Mouse (Mus musculus) forebrain, embryonic 11.5 days (tissue): Measurements from ENCODE around the gene Fam78b. TPM values are rescaled to one million over a fixed set of nuclear protein-coding genes. Genes with fewer than 3 reads are reported as not detected.

Experiments
- ATAC-seq: fragments of 200-750 bp; cut with Nextera tagmentation; replicated peaks from 2 replicates; pipeline ENCODE4 v1.8.0; 2017; ENCODE audit warnings: moderate TSS enrichment; ENCODE audit not compliant: low FRiP score
- DNase-seq: peaks from one replicate; pipeline ENCODE4 v3.0.0-alpha.2; 2017; ENCODE audit warnings: low spot score
- H3K27ac ChIP-seq: fragments of 300-500 bp; sonication (generic); 2 replicates; pipeline ENCODE4 v1.5.1; 2014; ENCODE audit warnings: low read depth, low read length
- H3K27me3 ChIP-seq: fragments of 300-500 bp; sonication (generic); 2 replicates; pipeline ENCODE4 v1.6.1; 2014; ENCODE audit warnings: mild to moderate bottlenecking, low read length, mixed read lengths; ENCODE audit not compliant: control insufficient read depth, insufficient read depth
- H3K36me3 ChIP-seq: fragments of 300-500 bp; sonication (generic); 2 replicates; pipeline ENCODE4 v1.6.1; 2014; ENCODE audit warnings: mild to moderate bottlenecking, low read length, moderate library complexity, mixed read lengths; ENCODE audit not compliant: control insufficient read depth, insufficient read depth
- H3K4me1 ChIP-seq: fragments of 300-500 bp; sonication (generic); replicated peaks from 2 replicates; pipeline ENCODE4 v1.6.1; 2014; ENCODE audit warnings: low read length, mixed read lengths; ENCODE audit not compliant: control insufficient read depth, insufficient read depth
- H3K4me2 ChIP-seq: fragments of 300-500 bp; sonication (generic); 2 replicates; pipeline ENCODE4 v1.6.1; 2014; ENCODE audit warnings: low read depth, mild to moderate bottlenecking, low read length, moderate library complexity, mixed read lengths; ENCODE audit not compliant: severe bottlenecking
- H3K4me3 ChIP-seq: fragments of 300-500 bp; sonication (generic); 2 replicates; pipeline ENCODE4 v1.5.1; 2014; ENCODE audit warnings: low read depth, low read length
- H3K9ac ChIP-seq: fragments of 300-500 bp; sonication (generic); 2 replicates; pipeline ENCODE4 v1.6.1; 2014; ENCODE audit warnings: low read length
- H3K9me3 ChIP-seq: fragments of 300-500 bp; sonication (generic); 2 replicates; pipeline ENCODE4 v1.6.1; 2016; ENCODE audit warnings: low read length, mixed read lengths; ENCODE audit not compliant: control insufficient read depth
- WGBS: fragments of 180-500 bp; shearing (Covaris S2); extraction: QIAGEN DNeasy Blood & Tissue Kit; methylation state at CpG from one replicate; pipeline ENCODE4 v1.1.7; 2014; 5-methylcytosine and 5-hydroxymethylcytosine counted together
- polyA plus RNA-seq: library from polyadenylated mRNA; unstranded; fragments of >200 nt; fragmentation: Nextera tagmentation; extraction: Ambion mirVana; gene quantifications from 2 replicates; pipeline ENCODE4 v1.2.1, GENCODE M21; 2014

Fam78b gene
- polyA plus RNA-seq: 4.5 and 6.3 TPM in 2 replicates

DNA sequence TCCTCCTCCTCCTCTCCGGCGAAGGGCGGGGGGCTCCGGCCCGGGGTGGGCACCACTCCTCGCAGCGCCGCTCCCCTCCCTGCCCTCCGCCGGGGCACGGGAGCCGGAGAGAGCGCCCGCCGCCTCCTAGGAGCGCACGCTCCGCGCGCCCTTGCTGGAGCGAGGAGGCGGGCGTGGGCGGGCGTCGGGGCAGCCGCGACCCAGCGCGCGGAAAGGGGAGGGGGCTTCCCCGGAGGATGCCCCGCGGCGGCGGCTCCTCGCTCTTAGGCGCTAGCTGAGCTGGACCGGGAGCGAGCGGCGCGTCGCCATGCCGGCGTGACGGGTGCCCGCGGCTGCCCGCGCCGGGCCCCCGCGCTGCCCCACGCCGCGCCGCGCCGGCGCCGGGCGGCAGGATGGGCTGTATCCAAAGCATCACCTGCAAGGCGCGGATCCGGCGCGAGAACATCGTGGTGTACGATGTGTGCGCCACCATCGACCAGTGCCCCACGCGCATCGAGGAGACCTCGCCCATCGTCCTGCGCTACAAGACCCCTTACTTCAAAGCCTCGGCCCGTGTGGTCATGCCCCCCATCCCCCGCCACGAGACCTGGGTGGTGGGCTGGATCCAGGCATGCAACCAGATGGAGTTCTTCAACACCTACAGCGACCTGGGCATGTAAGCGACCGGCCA lies at the start of gene Fam78b:
Gene Fam78b (plus strand): TSS at position 244 of the 670 bp plus-strand sequence.
- under 1% methylated on average over 75 of the region's 85 CpGs for WGBS
- Histone ChIP-seq H3K9me3 (no peaks in the 10 kb centered on the region), H3K4me3 (peak within 1 kb of the TSS; percentile 86), H3K27ac (peak within 1 kb of the TSS; percentile 65), H3K4me2 (peak within 1 kb of the TSS; percentile 95), H3K9ac (peak within 1 kb of the TSS; percentile 83), H3K27me3 (peaks cover 17% of the 10 kb centered on the region), H3K36me3 (no peaks in the 10 kb centered on the region), H3K4me1 (0 out of 2 replicates have a peak, but pooled peaks cover 4% of the 10 kb centered on the region)
- DNase-seq (peak; percentile 79), ATAC-seq (peak; percentile 81)

GRCm38 (mm10) chr1:166964508-166964907 lies 36.7 kb upstream of the Fam78b start:
- no peak overlapping the region for H3K9ac ChIP-seq
- H3K4me1 ChIP-seq: no peaks in the 10 kb centered on the region
- no peaks in the 10 kb centered on the region for H3K9me3 ChIP-seq
- H3K27me3 ChIP-seq: no peaks in the 10 kb centered on the region
- ATAC-seq: no peak
- DNase-seq: peak; percentile 60
- H3K4me2 ChIP-seq: no peak overlapping the region
- 38% methylated on average over 10 of the region's 10 CpGs for WGBS
- H3K36me3 ChIP-seq: no peaks in the 10 kb centered on the region
- H3K4me3 ChIP-seq: no peak overlapping the region
- no peak overlapping the region for H3K27ac ChIP-seq

GRCm38 (mm10) chr1:166968271-166968670 lies 32.9 kb upstream of the Fam78b start:
- no peak overlapping the region for H3K4me3 ChIP-seq
- WGBS: 75% methylated on average over 5 of the region's 5 CpGs
- no peaks in the 10 kb centered on the region for H3K27me3 ChIP-seq
- no peaks in the 10 kb centered on the region for H3K36me3 ChIP-seq
- H3K9ac ChIP-seq: no peak overlapping the region
- no peaks in the 10 kb centered on the region for H3K9me3 ChIP-seq
- DNase-seq (no peak), ATAC-seq (no peak)
- no peak overlapping the region for H3K27ac ChIP-seq
- H3K4me1 ChIP-seq: no peaks in the 10 kb centered on the region
- no peak overlapping the region for H3K4me2 ChIP-seq

DNA sequence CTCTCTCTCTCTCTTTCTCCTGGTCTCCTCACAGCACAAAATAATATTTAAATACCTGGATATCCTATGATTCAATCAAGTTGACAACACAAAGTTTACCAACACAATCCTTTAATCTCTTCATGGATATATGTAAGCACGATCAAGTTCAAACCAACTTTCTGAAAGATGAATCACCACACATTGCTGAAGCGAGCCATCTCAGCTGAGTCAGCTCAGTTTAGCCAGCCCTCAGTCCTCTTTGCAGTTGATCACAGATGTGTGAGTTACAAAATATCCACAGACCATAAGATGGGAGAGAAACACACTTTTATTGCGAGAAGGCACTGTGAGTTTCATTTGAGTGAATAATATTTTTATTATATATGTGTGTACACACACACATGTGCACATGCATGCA lies 27.5 kb upstream of the Fam78b start:
- 86% methylated on average over 3 of the region's 3 CpGs for WGBS
- Histone ChIP-seq H3K27me3 (no peaks in the 10 kb centered on the region), H3K4me1 (no peaks in the 10 kb centered on the region), H3K4me3 (no peak overlapping the region), H3K4me2 (no peak overlapping the region), H3K9ac (no peak overlapping the region), H3K27ac (no peak overlapping the region), H3K36me3 (no peaks in the 10 kb centered on the region), H3K9me3 (no peaks in the 10 kb centered on the region)
- DNase-seq: no peak
- ATAC-seq: no peak

DNA sequence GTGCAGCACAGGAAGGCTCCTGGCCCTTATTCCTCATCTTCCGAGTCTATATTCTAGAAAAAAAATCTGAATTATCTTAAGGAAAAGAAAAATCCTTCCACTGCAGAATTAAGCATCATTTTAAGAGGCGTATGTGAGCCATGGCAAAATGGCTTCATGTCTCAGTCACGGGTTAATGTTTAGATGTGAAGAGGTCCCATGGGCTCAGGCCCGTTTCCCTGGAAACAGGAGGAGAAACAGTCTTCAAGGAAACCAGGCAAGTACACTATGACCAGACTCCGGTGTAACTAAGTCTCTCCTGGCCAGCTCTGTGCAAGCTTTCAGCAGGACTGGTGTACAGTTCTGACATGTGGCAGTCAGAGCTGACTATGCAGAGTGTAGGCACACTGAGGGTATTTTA lies 22.6 kb upstream of the Fam78b start:
- H3K27me3 ChIP-seq: no peaks in the 10 kb centered on the region
- 82% methylated on average over 5 of the region's 5 CpGs for WGBS
- no peaks in the 10 kb centered on the region for H3K9me3 ChIP-seq
- H3K4me3 ChIP-seq: no peak overlapping the region
- no peaks in the 10 kb centered on the region for H3K4me1 ChIP-seq
- ATAC-seq (no peak), DNase-seq (no peak)
- no peak overlapping the region for H3K9ac ChIP-seq
- no peak overlapping the region for H3K27ac ChIP-seq
- no peaks in the 10 kb centered on the region for H3K36me3 ChIP-seq
- H3K4me2 ChIP-seq: no peak overlapping the region

- Histone ChIP-seq H3K4me2 (no peak overlapping the region), H3K27me3 (no peaks in the 10 kb centered on the region), H3K36me3 (no peaks in the 10 kb centered on the region), H3K9ac (no peak overlapping the region), H3K27ac (no peak overlapping the region), H3K9me3 (no peaks in the 10 kb centered on the region), H3K4me1 (no peaks in the 10 kb centered on the region), H3K4me3 (no peak overlapping the region)
- WGBS: 83% methylated on average over 5 of the region's 5 CpGs
- ATAC-seq (no peak), DNase-seq (no peak)
These were observed 7.0 kb upstream of the Fam78b start for GRCm38 (mm10) chr1:166994266-166994665.

GRCm38 (mm10) chr1:166996250-166996649 lies 5.0 kb upstream of the Fam78b start:
- Histone ChIP-seq H3K27me3 (no peaks in the 10 kb centered on the region; the same call in 1 of the 2 replicates), H3K36me3 (no peaks in the 10 kb centered on the region), H3K4me2 (no peak overlapping the region), H3K27ac (no peak overlapping the region), H3K4me3 (no peak overlapping the region), H3K9ac (no peak overlapping the region), H3K9me3 (no peaks in the 10 kb centered on the region), H3K4me1 (no peaks in the 10 kb centered on the region)
- ATAC-seq (no peak), DNase-seq (no peak)
- WGBS: 90% methylated on average over 8 of the region's 8 CpGs

- H3K27ac ChIP-seq: no peak overlapping the region
- H3K36me3 ChIP-seq: no peaks in the 10 kb centered on the region
- H3K4me3 ChIP-seq: no peak overlapping the region
- no peak for ATAC-seq
- DNase-seq: no peak
- no peak overlapping the region for H3K4me2 ChIP-seq
- 0 out of 2 replicates have a peak, but pooled peaks cover under 1% of the 10 kb centered on the region for H3K4me1 ChIP-seq
- no peaks in the 10 kb centered on the region for H3K9me3 ChIP-seq
- WGBS: 76% methylated on average over 7 of the region's 7 CpGs
- H3K9ac ChIP-seq: no peak overlapping the region
- peaks cover 5% of the 10 kb centered on the region for H3K27me3 ChIP-seq
These were observed 4.4 kb upstream of the Fam78b start for GRCm38 (mm10) chr1:166996811-166997210.
